Mouse (Mus musculus) regulatory T cell (primary cell): Measurements from ENCODE around the gene Gm15085.

Experiments
- in situ Hi-C: fragments of 300-600 bp; cut with MboI, MseI; formaldehyde crosslinking; loops from one replicate; pipeline ENCODE4 v1.15.1; 2025; ENCODE audit warnings: high pct_unique_total_duplicates

Gene Gm15085

DNA sequence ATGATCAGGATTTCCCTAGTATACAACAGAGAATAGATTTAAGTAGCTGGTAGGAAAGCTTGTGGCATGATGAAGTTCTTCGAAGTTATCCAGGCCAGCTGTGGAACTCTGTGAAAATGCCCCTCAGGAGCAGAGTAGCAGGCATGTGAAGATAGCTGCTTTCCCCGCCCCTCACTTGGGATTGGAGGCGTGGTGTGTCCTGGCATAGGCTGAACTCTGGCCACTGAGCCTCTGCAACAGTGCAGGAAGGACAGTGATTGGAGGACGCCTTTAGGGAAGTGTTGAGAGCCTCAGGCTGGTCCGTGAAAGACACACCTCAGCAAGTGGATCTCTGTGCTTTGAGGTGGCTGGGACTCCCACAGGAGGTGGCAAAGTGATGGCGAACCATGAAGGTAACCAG is at the start of gene Gm15085:
Gene Gm15085, plus strand, starts transcription at position 301 of the 400 bp plus-strand sequence.
- in situ Hi-C loops = loop anchor here (25.0 kb wide), 3 partner anchors 490 to 1285 kb away; partner anchors contain the start of genes Gm15091 and Gm15127
